Mouse (Mus musculus) CH12.LX (cell line): ENCODE measurements around the gene Dclk1.

Experiments
- CTCF ChIP-seq, 2 experiments: IDR thresholded peaks in 1 of 2; conservative IDR thresholded peaks in 1 of 2; 2 replicates each; pipeline ENCODE4 v1.5.1; 2011 to 2012; ENCODE audit warnings: low read depth in 2 of 2, low read length in 2 of 2, improper control_type of control experiment in 1 of 2, inconsistent platforms in 1 of 2, mild to moderate bottlenecking in 1 of 2, moderate library complexity in 1 of 2
- EP300 ChIP-seq: IDR thresholded peaks from 2 replicates; pipeline ENCODE4 v1.6.1; 2011; ENCODE audit warnings: low read length, improper control_type of control experiment
- KAT2A ChIP-seq: IDR thresholded peaks from 2 replicates; pipeline ENCODE4 v1.6.1; 2012; ENCODE audit warnings: low read length, improper control_type of control experiment, inconsistent platforms; ENCODE audit not compliant: insufficient replicate concordance
- PAX5 ChIP-seq: IDR thresholded peaks from 2 replicates; pipeline ENCODE4 v1.6.1; 2012; ENCODE audit warnings: low read length, inconsistent platforms, mixed read lengths

DNA sequence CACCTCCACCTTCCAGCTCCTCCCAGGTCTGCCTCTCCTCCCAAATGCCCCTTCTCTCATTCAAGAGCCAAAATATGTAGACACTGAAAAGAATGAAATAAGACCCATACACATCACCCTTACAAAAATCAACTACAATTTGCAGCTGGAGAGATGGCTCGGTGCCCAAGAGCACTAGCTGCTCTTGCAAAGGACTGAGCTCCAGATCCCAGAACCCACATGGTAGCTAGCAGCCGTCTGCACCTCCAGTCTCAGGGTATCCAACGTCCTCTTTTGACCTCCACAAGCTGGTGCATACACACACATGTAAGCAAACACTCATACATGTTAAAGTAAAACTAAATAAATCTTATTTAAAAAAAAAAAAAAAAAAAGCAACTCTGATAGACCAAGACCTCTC lies 150.4 kb downstream of the Dclk1 start:
- no peak for TF ChIP-seq CTCF (conservative IDR thresholded peaks at IDR 0.05 in 1 of 2, IDR thresholded peaks at IDR 0.05 in 1 of 2; ENCODE audit: low read depth in 2 of 2, low read length in 2 of 2)
- TF ChIP-seq PAX5, result no peak
- TF ChIP-seq KAT2A, result no peak
- no peak for TF ChIP-seq EP300
